Mouse (Mus musculus) gastrocnemius, postnatal 4 days (tissue): ENCODE data around the gene Fstl5. TPM values are rescaled to one million over a fixed set of nuclear protein-coding genes. Genes with fewer than 3 reads are reported as not detected.
"Not testable (repeated sequence)": the region's sequence is repeated elsewhere in the genome, so short reads cannot be mapped to it uniquely, and the experiment has no call there.

Experiments
- DNase-seq, 2 experiments: peaks; one replicate each; pipeline ENCODE4 v3.0.0; 2021 to 2022; ENCODE audit warnings: low spot score in 2 of 2, mixed read lengths in 2 of 2
- total RNA-seq, 2 experiments: library from RNA; stranded (reverse); gene quantifications; 2 replicates each; pipeline ENCODE4 v1.2.3; 2021

Gene Fstl5
- total RNA-seq, 2 experiments from 2014 or later = not detected

GRCm38 (mm10) chr3:76507891-76508290 lies 433.8 kb downstream of the Fstl5 start:
- DNase-seq = not testable (repeated sequence)

DNA sequence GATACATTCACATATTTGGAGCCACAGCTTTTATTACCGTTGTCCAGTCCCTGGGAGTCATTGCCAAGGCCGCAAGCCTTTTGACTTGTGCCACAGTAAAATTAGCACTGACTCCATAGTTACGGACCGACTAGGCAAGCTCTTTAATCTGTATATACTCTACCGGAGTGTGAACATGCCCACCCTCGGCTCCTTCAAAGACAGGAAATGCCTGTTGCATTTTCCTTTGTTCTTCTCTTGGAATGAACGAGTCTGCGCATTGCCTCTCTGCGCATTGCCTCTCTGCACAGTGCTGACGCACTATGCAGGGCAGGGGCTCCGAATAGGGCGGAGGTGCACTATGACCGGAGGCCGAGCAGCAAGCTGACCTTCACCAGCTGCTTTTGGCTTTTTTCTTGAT lies 434.7 kb downstream of the Fstl5 start:
- no peak for DNase-seq

DNA sequence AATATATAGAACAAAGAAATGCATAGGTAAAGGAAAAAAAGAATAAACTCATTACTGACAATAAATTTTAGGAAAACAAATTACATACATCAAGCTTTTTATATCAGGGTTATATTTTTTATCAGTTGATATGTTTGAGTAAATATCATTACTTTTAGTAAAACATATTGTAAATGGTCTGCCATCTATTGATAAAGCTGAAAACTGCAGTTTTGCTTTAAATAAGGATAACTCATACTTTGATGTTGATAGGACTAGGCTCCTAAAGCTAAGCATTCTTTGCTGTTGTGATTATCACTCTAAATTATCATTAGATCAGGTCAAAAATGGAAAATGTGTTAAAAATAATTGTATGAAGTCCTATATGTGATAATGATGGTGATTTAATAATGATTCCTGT lies 493.3 kb downstream of the Fstl5 start:
- no peak for DNase-seq

- DNase-seq = no peak
These were observed 498.4 kb downstream of the Fstl5 start for GRCm38 (mm10) chr3:76572478-76572877.

GRCm38 (mm10) chr3:76572920-76573541 lies 499.0 kb downstream of the Fstl5 start:
- no peak for DNase-seq

- DNase-seq = no peak
These were observed 519.1 kb downstream of the Fstl5 start for GRCm38 (mm10) chr3:76593148-76593547.

GRCm38 (mm10) chr3:76620044-76620443 lies 546.0 kb downstream of the Fstl5 start:
- DNase-seq = no peak

DNA sequence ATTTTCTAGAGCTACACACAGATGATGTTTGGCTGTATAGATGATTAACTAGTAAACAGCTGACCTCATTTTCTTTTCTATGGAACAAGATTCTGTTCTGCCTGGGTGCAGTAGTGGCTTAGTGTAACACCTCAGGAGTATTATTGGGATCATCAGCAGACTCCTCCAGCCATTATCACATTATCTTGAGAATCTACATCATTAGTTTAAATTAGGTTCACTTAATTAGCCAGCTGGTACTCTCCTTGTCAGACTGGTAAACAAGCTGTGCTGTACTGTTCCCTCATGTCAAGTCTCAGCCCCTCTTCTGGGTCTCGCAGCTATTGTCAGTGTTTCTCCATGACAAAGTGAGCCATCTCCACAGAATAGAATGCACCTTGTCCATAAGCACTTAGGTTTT lies 580.2 kb downstream of the Fstl5 start:
- DNase-seq = no peak

DNA sequence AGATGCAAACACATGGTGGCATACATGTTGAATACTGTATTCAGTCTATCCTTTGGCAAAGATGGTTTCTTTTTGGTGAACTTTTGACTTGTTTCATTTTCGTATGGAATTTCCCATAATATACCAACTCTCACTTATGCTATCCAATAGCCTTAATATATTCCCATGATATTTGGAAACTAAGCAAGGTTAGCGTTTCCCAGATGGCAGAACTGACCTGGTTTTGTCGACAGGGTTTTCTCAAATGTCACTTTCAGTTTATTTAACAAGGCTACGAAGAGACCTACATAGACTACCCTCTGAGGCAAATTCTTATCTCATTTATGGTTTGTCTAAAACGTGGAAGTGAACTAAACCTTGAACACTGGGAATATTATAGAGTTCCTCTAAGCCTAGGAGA lies 596.8 kb downstream of the Fstl5 start:
- DNase-seq = no peak

GRCm38 (mm10) chr3:76676006-76676405 lies 601.9 kb downstream of the Fstl5 start:
- DNase-seq = no peak

DNA sequence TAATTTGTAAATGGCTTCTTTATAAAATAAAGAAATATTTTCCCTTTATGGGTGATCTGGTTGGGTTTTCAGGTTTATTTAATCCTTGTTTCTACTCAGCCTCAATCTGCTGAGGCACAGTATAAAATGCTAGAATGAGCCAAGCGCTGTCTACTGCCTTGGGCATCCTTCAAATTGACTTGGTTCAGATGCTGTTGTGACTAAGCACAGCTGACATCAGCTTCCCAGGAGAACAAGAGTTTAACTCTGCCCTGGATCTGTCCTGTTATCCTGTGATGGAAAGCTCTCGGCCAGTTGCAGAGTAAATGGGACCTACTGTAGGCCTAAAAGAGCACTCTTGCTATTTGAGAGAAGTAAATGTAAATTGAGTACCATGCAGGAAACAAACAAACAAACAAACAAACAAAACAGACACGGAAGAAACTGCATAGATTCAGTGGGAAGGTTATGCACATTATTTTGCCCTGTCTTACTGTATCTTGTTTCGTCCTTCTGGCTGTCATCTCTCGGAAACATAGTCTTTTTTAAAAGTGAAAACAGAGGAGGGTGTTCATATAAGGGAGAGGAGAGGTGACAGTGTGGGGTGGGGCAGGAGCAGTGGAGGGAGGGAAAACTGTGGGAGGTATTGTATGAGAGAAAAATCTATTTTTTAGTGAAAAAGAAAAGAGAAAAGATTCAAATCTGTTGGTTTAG lies 605.9 kb downstream of the Fstl5 start:
- no peak for DNase-seq

- no peak for DNase-seq
These were observed 606.4 kb downstream of the Fstl5 start for GRCm38 (mm10) chr3:76680546-76680883.

- DNase-seq = no peak
These were observed 623.1 kb downstream of the Fstl5 start for GRCm38 (mm10) chr3:76697134-76697629.

DNA sequence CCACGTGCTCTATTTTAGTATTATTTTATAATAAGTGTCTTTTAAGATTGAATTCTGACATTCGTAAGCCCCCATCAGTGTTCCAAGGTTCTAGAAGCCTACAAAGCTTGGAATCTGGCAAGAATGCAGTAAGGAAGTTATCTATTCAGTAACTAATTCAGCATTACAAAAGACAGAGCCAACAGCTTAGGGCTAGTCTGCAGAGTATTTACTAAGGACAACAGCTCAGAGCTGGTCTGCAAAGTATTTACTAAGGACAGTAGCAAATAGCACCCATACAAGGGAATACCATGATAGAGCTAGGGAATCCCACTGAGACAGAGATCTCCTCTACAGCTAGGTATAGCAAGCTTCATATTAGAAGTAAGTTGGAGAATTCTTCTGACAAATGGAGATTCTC lies 665.2 kb downstream of the Fstl5 start:
- no peak for DNase-seq

Other genes starting within 250 kb of the Fstl5 start
- gene Golim4, start 117.3 kb upstream of the Fstl5 start, total RNA-seq = 10 to 100 TPM; 71.4 to 72.1 TPM